Mouse (Mus musculus) hematopoietic stem cell, adult 5-6 weeks (primary cell): Measurements from ENCODE around the gene Gm20403. TPM values are rescaled to one million over a fixed set of nuclear protein-coding genes. Genes with fewer than 3 reads are reported as not detected.
A peak's percentile ranks its signal among the peaks of the same experiment; 100 is the strongest.
"Not testable (repeated sequence)": the region's sequence is repeated elsewhere in the genome, so short reads cannot be mapped to it uniquely, and the experiment has no call there.

Source experiments
- ATAC-seq, 2 experiments: fragments of 125-278 bp in 1 of 2; replicated peaks in 1 of 2; 2 replicates each; pipeline ENCODE4 v1.8.0; 2016 to 2017; ENCODE audit warnings: inconsistent platforms in 2 of 2, mild to moderate bottlenecking in 2 of 2, moderate number of reproducible peaks in 2 of 2, low read depth in 1 of 2, moderate TSS enrichment in 1 of 2; ENCODE audit not compliant: low FRiP score in 2 of 2, poor library complexity in 2 of 2, severe bottlenecking in 2 of 2, insufficient read depth in 1 of 2, low TSS enrichment in 1 of 2
- total RNA-seq: library from RNA; stranded (forward); fragments of 172-1452, 232-1000 nt; gene quantifications from 2 replicates; pipeline ENCODE4 v1.2.3, GENCODE M21; 2017

Gene Gm20403
- total RNA-seq = not detected in 2 replicates

- peak; percentile 75 to 80 for ATAC-seq
Measured at GRCm38 (mm10) chr12:54986052-54986717, at the start of gene Gm20403. TSS of gene Gm20403 (minus strand) at chr12:54986529.

GRCm38 (mm10) chr12:55027088-55027487, 40.8 kb upstream of the Gm20403 start:
- ATAC-seq = peak; percentile 46 to 53; a peak in 2 of 4 replicates

- ATAC-seq = no peak
Measured at GRCm38 (mm10) chr12:55023284-55023683, 37.0 kb upstream of the Gm20403 start.

GRCm38 (mm10) chr12:55019421-55019877, 33.1 kb upstream of the Gm20403 start:
- peak; percentile 84 to 93 for ATAC-seq

GRCm38 (mm10) chr12:55017119-55017721, 30.9 kb upstream of the Gm20403 start:
- no peak for ATAC-seq

GRCm38 (mm10) chr12:55016339-55017118, 30.2 kb upstream of the Gm20403 start:
- ATAC-seq = peak; percentile 33 to 38; a peak in 2 of 4 replicates

GRCm38 (mm10) chr12:55015428-55015827, 29.1 kb upstream of the Gm20403 start:
- ATAC-seq = no peak

GRCm38 (mm10) chr12:55013626-55014398, 27.5 kb upstream of the Gm20403 start, which contains the start of gene Baz1a:
TSS of gene Baz1a (minus strand) at chr12:55014348.
- ATAC-seq = no peak

- ATAC-seq = no peak
Measured at GRCm38 (mm10) chr12:55013031-55013430, 26.7 kb upstream of the Gm20403 start.

GRCm38 (mm10) chr12:55007361-55008008, 21.2 kb upstream of the Gm20403 start:
- ATAC-seq = no peak

GRCm38 (mm10) chr12:55006071-55006470, 19.7 kb upstream of the Gm20403 start:
- no peak for ATAC-seq

- ATAC-seq = no peak
Measured at GRCm38 (mm10) chr12:55004396-55004795, 18.1 kb upstream of the Gm20403 start.

GRCm38 (mm10) chr12:55003843-55004242, 17.5 kb upstream of the Gm20403 start:
- no peak for ATAC-seq

- ATAC-seq = not testable (repeated sequence)
Measured at GRCm38 (mm10) chr12:55002532-55002931, 16.2 kb upstream of the Gm20403 start.

GRCm38 (mm10) chr12:54999016-54999690, 12.8 kb upstream of the Gm20403 start:
- peak; percentile 97 to 98 for ATAC-seq

GRCm38 (mm10) chr12:54998411-54998810, 12.1 kb upstream of the Gm20403 start:
- ATAC-seq = peak in 1 of 2 experiments; percentile 21; a peak in 1 of 4 replicates
